Mouse (Mus musculus) thymus, adult 2 months (tissue): ENCODE results near the gene Abcc12.

Experiments
- CTCF ChIP-seq: fragments of 200-500 bp; IDR thresholded peaks from 2 replicates; pipeline ENCODE4 v1.5.1; 2012; ENCODE audit warnings: mild to moderate bottlenecking, control low read depth, low read length, moderate library complexity, borderline replicate concordance; ENCODE audit not compliant: control insufficient read depth, poor library complexity, insufficient read depth; ENCODE audit errors: extremely low read depth
- POLR2A ChIP-seq: fragments of 200-500 bp; IDR thresholded peaks from 2 replicates; pipeline ENCODE4 v1.6.1; 2012; ENCODE audit warnings: mild to moderate bottlenecking, low read length, control low read depth, moderate library complexity; ENCODE audit not compliant: control insufficient read depth, poor library complexity, insufficient read depth; ENCODE audit errors: extremely low read depth

DNA sequence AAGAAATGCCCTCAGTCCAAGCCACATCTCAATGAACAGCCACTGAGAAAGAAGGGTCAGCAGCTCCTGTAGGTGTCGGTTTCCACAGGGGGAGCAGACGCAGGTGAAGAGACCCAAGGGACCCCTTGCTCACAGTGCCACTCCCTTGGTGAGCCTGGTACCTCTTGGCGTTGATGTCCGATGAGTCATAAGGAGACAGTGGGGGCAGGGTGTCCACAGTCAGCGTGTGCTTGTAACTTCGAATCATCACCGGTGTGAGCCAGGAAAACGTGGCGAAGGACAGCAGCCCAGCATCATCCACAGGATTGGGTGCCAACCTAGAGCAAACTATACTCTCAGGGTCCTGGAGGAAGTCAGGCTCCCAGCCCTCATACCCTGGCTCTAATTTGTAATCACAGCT, 16.8 kb downstream of the Abcc12 start:
- no peak for TF ChIP-seq POLR2A
- no peak for TF ChIP-seq CTCF
